Mouse (Mus musculus): Measurements from ENCODE around the gene Drap1.

Drap1 gene

DNA sequence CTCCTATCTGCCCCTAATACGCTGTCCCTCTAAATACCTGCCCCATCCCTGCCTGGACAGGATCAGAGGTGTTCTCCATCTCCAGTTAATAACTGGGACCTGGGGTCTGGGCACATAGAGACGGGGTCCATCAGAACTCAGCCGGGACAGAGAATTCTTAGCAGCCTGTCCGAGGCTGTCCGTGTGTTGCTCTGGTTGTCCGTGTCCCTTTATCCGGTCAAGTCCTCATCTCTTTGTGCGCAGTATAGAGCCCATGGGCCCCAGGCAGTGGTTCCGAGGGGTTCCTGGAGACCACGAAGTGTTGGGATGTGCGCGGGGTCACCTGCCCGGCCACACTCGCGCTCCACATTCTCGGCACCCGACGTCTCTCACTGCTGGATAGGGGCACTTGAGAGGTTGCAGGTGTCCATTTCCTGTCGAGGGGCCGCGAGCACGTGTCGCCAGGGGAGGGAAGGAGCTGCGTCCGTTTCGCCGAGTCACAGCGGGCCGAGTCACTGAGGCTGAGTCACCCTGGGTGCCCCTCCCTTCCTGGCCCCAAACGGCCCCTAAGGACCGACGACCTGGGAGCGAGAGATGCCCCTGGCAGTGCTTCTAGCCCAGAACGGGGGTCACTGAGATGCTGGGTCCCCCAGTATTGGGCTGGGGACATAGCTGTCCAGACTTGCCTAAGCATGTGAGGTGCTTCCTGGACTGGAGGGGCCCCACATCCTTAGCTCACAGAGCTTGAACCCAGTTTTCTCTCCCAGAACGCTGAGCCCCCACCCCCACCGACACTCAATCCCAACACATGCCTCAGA lies 23.8 kb upstream of the Drap1 start:
- no peak for DNase-seq (ENCODE audit: low spot score)

DNA sequence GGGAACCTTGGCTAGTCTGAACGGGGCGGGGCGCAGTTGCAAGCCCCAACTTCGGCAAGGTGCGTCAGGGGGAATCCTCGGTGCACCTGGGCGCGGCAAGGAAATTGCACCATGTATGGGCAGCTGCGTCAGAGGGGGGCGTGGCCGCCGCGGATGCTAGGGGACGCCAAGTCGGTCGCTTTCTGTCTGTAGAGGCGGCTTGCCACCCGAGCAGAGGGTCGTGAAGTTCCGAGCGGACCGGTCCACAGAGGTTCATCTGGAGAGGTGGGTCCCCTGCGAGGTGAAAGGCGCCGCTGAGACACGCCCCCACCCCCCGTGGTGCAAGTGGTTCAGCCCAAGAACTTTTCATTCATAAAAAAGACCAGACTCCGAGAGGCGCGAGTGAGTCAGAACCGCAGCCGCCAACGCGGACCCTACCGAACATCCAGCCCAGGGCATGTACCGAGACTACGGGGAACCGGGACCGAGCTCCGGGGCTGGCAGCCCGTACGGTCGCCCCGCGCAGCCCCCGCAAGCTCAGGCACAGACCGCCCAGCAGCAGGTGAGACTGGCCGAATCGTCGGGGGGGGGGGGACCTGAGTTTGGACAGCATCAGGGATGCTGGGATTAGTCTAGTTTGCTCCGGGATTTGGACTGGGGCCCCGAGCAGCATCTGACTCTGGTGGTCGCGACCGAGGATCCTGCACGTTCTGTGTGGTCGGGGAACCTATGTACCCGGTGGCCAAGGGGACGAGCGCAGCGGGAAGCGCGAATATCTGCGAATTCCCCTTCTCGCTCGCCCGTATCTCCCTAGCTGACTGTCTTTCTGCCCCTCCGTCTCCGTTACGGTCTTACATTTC lies 23.0 kb upstream of the Drap1 start, which contains the start of gene Fosl1:
Gene Fosl1 (plus strand): TSS at position 33 of the 839 bp plus-strand sequence.
- no peak for DNase-seq (ENCODE audit: low spot score)

GRCm38 (mm10) chr19:5445747-5446146 lies 21.0 kb upstream of the Drap1 start:
- DNase-seq (ENCODE audit: low spot score): no peak

GRCm38 (mm10) chr19:5444954-5445353 lies 20.2 kb upstream of the Drap1 start:
- DNase-seq (ENCODE audit: low spot score): no peak

DNA sequence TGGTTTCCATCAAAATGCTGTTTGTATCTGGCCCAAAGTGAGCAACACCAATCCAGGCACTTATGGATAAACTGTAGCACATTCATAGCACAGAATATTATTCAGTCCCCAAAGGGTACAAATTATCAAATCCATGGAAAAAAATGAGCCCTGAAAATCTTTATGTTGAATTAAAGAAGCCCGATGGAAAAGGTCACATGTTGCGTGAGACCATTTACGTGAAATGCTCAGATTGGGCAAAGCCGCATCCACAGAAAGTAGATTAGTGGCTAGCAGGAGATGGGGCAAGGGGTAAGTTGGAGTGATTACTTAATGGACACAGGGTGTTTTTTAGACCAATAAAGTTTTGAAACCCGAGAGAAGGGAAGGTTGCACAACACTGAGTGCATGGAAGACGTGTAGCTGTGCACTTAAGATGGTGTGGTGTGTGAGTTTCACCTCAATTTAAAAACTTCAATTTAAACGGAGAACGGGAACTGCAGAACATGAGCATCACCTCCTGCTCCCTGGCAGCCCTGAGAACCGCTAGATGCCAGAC lies 19.7 kb upstream of the Drap1 start:
- no peak for DNase-seq (ENCODE audit: low spot score)

DNA sequence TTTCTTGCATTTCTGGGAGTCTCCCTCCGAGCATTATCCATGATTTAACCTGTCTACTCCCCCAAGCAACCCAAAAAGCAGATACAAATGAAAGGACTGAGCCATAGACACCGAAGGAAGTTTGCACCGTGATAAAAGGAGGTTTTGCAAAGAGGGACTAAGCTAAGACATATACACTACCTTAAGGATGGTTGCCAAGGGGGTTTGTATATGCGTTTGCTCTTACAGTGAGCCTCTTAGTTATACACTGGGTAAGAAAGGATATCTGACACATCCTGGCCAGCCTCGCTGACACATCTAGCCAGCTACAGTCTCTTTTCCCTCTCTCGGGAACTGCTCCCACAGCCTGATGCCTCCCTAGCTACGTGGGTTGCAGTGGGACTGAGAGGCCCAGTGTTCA lies 9.2 kb upstream of the Drap1 start:
- no peak for DNase-seq (ENCODE audit: low spot score)

DNA sequence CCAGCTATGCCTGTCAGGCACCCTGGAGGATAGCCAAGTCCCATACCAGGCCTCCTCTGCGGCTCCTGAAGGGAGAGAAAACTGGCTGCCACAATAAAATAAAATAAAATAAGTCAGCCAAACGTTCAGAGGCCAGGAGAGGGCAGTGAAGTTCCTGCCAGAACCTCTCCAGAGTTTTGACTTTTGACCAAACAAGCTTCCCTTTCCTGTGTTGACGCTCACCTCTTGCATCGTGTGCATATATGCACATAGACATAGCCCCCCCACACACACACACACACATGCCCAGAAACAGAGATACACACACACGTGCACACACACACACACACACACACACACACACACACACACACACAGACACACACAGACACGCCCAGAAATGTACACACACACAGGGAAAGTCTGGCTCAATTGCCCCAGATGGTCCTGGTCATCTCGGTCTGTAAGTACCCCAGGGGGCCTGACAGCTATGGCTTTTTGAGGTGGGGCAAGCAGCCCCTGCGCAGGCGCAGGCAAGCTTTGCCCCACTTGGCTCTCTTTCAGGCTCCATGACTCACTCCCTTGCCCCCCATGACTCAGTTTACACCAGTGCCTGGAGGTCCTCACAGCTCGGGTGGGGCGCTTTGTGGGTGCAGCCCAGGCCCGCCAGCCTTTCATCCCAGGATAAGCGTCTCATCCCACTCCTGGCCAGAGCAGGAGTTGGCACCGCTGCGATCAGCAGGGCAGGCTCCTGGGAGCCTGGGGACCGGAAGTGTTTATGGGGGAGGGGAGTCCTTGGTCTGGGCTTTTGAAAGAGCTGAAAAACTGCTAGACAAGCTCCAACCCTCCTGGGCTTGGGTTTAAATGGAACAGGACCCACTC lies 8.4 kb upstream of the Drap1 start:
- peak; percentile 51 for DNase-seq (ENCODE audit: low spot score)

DNA sequence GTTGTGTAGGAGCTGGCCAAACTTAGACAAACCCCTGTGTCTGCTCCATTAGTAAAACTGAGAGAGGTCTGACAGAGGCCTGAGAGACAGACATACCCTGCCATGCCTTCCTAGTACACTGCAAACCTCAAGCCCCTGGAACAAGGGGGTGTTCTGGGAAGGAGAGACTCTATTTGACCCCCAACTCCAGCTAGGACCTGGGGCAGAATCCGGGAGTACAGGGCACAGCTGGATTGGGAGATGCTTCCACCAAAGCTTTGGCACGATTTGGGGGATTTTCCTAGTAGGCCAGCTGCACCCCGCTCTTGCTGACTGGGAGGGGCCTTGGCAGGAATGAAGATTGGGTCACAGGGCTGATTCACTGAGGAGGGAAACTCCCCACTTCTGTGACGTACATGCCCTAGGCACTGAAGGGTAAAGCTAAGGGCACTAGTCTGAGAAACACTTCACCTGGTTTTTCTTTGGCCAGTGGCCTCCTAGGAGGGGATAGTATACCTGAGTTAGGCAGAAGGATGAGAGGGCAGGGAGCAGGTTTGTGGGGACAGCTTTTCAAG lies 7.2 kb upstream of the Drap1 start:
- DNase-seq (ENCODE audit: low spot score): no peak

GRCm38 (mm10) chr19:5430408-5430807 lies 5.6 kb upstream of the Drap1 start:
- no peak for DNase-seq (ENCODE audit: low spot score)

DNA sequence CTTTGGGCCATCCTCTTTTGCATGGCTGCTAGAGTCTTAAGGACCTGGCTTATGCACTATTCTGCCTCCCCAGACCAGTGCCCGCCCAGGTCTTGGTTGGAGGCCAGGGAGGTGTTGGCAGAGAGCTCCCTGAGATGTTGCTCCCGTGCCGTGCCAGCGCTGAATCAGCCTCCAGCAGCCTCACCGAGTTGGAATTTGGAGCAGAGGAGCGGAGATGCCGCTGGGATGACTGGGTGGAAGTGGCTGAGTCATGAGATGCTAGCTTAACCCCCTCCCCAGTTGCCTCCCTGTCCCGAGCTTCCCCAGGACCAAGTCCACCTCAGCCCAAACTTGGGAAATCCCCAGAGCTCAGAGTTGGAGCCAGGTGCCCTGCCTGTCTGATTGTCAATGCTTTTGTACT lies 5.0 kb upstream of the Drap1 start:
- no peak for DNase-seq (ENCODE audit: low spot score)

DNA sequence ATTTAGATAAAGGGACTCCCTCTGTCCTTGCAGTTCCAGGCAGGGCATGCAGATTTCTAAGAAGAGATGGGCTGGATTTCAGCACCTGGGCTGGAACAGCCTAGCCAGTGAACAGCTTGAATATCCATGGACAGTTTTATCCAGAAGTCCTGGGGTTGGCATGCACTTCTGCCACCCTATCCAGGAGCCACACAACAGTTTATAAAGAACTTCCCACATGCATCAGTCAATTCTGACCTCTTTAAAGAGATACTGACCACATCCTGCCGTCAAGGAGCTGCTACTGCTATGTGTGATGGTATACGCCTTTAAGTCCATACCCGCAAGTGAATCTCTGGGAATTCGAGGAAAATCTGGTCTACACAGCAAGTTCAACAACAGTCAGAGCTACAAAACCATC lies 4.4 kb upstream of the Drap1 start:
- DNase-seq (ENCODE audit: low spot score): no peak

DNA sequence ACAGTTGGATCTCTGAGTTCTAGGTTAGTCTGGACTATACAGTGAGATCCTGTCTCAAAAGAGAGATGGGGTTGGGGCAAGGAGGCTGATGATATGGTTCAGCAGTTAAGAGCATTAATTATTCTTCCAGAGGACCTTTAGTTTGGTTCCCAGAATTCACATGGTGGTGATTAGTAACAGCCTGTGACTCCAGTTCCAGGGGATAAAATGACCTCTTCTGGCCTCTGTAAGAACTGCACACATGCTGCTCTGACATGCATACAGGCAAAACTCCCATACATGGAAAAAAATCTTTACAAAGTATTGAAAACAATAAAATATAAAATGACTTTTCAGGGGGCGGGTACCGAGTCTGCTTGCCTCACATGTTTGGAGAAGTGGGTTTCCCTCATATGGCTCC lies 3.3 kb upstream of the Drap1 start:
- DNase-seq (ENCODE audit: low spot score): no peak

- no peak for DNase-seq (ENCODE audit: low spot score)
These were observed 2.0 kb upstream of the Drap1 start for GRCm38 (mm10) chr19:5426640-5427290.

- no peak for DNase-seq (ENCODE audit: low spot score)
These were observed 1.3 kb upstream of the Drap1 start for GRCm38 (mm10) chr19:5425906-5426565.

- peak; percentile 71 for DNase-seq (ENCODE audit: low spot score)
These were observed 542 bp downstream of the Drap1 start for GRCm38 (mm10) chr19:5424092-5424781.

DNA sequence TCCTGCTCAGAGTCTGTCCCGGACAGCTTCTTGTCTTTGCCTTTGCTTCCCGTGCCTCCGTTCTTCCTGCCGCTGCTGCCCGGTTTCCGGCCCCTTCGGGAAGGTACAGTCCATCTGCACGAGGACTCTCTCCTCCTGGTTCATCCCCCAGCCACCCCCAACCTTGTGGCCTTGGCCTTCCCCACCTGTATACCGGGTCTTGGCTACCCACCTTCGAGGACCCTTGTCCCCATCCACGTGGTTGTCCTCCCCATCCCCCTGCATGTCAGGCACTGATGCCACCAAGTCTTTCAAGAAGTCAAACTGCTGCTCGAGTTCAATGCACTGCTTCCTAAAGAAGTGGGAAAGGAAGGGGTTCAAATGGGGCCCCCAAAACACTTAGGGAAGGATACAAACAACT lies 1.2 kb downstream of the Drap1 start:
- DNase-seq (ENCODE audit: low spot score): no peak

DNA sequence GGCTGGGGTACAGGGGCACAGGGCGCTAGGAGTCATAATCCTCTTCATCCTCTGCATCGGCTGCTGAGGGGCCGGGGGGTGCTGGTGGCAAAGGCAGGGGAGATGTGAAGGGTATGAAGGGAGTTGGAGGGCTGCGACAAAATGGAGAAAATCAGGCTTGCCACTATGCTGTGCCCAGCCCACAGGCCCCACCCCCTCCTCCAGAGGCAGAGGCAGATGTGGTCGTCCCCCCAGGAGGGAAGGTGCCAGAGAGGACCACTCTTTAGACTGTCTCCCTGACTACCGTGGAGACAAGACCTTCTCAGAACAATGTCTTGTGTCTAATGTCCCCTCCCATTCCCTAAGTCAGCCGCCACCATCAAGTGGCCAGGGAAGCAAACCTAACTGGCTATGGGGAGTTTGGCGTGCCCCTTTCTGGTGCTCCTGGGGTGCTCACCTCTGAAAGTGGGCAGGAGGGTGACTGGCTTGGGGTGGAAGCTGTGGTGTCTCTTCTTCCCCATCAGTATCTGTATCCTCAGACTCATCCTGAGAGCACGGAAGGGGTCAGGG lies 1.8 kb downstream of the Drap1 start:
- no peak for DNase-seq (ENCODE audit: low spot score)

GRCm38 (mm10) chr19:5422267-5422666 lies 2.5 kb downstream of the Drap1 start:
- DNase-seq (ENCODE audit: low spot score): no peak

GRCm38 (mm10) chr19:5421784-5422183 lies 3.0 kb downstream of the Drap1 start:
- DNase-seq (ENCODE audit: low spot score): no peak

DNA sequence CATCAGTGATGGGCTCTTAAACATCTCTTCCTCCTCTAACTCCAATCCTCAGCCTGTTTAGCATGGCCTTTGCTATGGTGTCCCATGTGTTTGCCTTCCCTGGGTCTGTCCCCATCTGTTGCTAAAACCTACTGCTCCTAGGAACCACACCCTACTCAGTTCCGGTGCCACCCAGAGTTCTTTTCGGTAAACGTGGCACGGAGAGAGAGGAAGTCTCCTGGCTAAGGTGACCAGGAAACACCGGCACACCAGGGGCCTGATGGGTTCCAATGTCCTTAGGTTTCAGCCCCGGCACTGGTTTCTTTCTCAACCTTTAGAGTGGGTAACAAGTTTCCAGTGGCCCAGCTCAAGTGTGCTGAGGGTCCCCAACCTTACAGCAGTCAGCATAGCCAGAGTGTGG lies 4.2 kb downstream of the Drap1 start:
- DNase-seq (ENCODE audit: low spot score): no peak
